Mouse (Mus musculus): ENCODE results near the gene Slc4a10. TPM values are rescaled to one million over a fixed set of nuclear protein-coding genes. Genes with fewer than 3 reads are reported as not detected.

Slc4a10 gene
- total and polyA plus RNA-seq, 2 experiments from 2014 or later = 16.4 to 55.5 TPM

DNA sequence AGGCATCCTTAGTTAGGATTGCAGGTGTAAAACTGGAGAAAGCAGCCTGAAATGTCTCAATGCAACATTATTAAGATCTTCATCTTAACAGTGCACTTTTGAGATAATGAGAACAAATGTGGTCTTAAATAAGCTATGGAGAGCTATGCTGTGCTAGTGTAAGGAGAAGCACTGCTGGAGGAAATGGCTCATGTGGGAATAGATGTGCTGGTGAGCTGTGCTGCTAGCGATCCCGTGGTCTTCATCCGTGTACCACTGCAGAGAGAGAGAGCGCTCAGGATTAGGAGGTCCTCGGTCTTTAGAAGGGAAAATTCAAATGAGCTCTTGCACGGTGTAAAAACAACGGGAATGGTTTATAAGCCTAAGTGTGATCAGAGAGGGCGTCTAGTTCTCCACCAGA is 286.2 kb downstream of the Slc4a10 start:
- no peak for TF ChIP-seq CTCF (IDR thresholded peaks at IDR 0.05; ENCODE audit: low read depth)
- Histone ChIP-seq H3K4me3 (ENCODE audit: low read depth, low read length) (no peak overlapping the region), H3K27ac (ENCODE audit: low read depth, low read length) (peak overlapping the region; percentile 69; the same call in 1 of the 2 replicates), H3K36me3 (ENCODE audit: insufficient read depth) (no peaks in the 10 kb centered on the region), H3K4me1 (ENCODE audit: insufficient read depth) (peaks cover 22% of the 10 kb centered on the region), H3K9ac (no peak overlapping the region), H3K27me3 (ENCODE audit: insufficient read depth, low read length) (no peaks in the 10 kb centered on the region), H3K4me2 (ENCODE audit: low read depth) (no peak overlapping the region), H3K9me3 (ENCODE audit: low read length) (no peaks in the 10 kb centered on the region)
- 53% methylated on average over 8 of the region's 8 CpGs for WGBS
- ATAC-seq (no peak), DNase-seq (no peak)

DNA sequence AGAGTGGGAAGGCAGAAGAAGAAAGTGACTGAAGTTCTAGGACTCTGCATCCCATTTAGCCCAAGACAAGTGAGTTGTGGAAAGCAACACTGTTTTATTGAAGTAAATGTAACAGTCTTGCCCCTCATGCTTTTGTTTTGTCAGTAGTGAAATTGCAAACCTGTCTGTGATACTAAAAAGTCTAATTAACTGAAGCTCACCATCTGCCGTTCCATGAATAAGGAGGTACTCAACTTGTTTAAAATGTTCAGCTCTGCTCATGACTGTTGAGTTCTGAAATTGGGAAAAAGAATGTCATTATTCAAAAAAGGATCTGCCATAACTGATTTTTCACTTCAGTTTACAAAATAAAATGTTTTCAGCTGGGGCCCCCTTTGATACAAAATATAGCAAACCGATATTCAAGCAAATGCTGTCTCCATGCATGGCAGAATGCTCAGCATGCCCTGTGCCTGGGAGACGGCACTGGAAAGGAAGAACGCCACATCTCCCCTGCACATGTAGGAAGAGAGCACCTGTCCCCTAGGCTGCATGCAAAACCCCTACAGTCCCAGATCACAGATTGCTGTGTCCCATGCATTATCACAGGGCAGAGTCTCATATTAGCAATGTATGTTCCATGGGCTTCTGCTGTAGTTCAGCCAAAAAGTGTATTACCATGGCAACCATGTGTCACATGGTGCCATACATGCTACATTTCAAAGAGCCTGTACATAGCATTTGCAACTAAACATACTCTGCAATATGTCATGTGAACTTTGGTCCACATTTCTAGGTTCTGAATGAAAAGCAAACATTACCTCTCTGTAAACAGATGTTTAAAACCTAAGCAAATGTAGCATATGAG is 288.4 kb downstream of the Slc4a10 start:
- H3K9ac ChIP-seq = no peak overlapping the region
- H3K27me3 ChIP-seq (ENCODE audit: insufficient read depth, low read length) = no peaks in the 10 kb centered on the region
- H3K36me3 ChIP-seq (ENCODE audit: insufficient read depth) = no peaks in the 10 kb centered on the region
- H3K9me3 ChIP-seq (ENCODE audit: low read length) = no peaks in the 10 kb centered on the region
- H3K4me3 ChIP-seq (ENCODE audit: low read depth, low read length) = no peak overlapping the region
- DNase-seq = peak; percentile 71
- H3K4me2 ChIP-seq (ENCODE audit: low read depth) = no peak overlapping the region
- no peak for TF ChIP-seq CTCF (IDR thresholded peaks at IDR 0.05; ENCODE audit: low read depth)
- peak overlapping the region; percentile 70 for H3K27ac ChIP-seq (ENCODE audit: low read depth, low read length)
- peaks cover 26% of the 10 kb centered on the region for H3K4me1 ChIP-seq (ENCODE audit: insufficient read depth)
- WGBS = 50% methylated on average over 4 of the region's 4 CpGs
- peak; percentile 54 for ATAC-seq

DNA sequence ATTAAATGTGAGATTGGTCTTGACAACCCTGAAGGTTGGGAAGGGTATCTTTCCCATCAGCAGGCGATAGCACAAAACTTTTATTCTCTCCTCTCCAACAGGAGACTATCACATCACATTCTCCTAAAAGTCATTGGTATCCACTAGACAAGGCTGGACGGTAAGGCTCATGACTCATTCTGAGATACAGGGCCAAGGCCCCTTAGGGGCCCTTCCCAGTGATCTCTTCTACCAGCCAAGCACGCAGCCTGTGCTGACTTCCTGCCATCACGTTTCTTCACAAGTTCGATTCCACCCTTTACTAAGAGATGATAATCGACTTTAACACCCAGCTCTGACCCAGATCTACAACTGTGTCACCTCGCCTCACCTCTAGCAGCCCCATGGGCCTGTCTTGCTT is 290.8 kb downstream of the Slc4a10 start:
- H3K4me1 ChIP-seq (ENCODE audit: insufficient read depth) = peaks cover 21% of the 10 kb centered on the region
- H3K36me3 ChIP-seq (ENCODE audit: insufficient read depth) = no peaks in the 10 kb centered on the region
- H3K9ac ChIP-seq = no peak overlapping the region
- H3K4me3 ChIP-seq (ENCODE audit: low read depth, low read length) = no peak overlapping the region
- H3K9me3 ChIP-seq (ENCODE audit: low read length) = no peaks in the 10 kb centered on the region
- ATAC-seq (no peak), DNase-seq (no peak)
- no peak overlapping the region for H3K4me2 ChIP-seq (ENCODE audit: low read depth)
- 84% methylated on average over 7 of the region's 7 CpGs for WGBS
- no peak for TF ChIP-seq CTCF (IDR thresholded peaks at IDR 0.05; ENCODE audit: low read depth)
- no peak overlapping the region for H3K27ac ChIP-seq (ENCODE audit: low read depth, low read length)
- H3K27me3 ChIP-seq (ENCODE audit: insufficient read depth, low read length) = no peaks in the 10 kb centered on the region

DNA sequence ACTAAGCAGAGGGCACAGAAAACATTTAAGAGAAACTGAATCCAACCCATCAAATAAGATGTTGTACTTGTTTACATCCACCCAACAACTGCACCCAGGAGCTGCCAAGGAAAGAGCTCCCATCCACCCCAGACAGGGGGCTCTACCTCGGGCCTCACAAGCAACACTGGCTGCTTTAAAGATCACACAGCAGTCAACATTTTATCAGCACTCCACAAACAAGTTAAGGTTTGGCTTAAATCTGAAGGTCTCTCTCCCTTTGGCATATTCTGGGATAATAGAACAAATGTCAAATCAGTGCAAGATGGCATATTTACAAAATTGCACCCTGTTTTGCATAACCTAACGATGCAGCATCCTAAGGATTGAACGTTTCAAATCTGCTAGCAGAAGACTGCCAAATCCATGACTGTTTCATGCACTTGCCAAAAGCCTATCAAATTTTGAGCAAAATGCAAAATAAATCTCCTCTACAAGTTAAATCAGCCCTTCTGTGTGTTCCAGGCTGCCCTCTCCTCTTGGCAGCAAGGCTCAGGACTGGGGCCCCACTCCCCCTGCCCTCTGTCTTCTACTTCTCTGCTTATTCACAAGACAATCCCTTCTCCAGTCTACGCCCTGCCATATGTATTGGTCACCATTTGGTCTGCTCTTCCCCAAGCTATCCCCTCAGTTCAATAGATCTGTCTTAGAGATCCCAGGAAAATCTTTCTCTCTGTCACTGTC is 293.1 kb downstream of the Slc4a10 start:
- H3K27ac ChIP-seq (ENCODE audit: low read depth, low read length) = peak overlapping the region; percentile 62
- no peaks in the 10 kb centered on the region for H3K9me3 ChIP-seq (ENCODE audit: low read length)
- H3K4me3 ChIP-seq (ENCODE audit: low read depth, low read length) = no peak overlapping the region
- no peak overlapping the region for H3K4me2 ChIP-seq (ENCODE audit: low read depth)
- WGBS = 30% methylated on average over 4 of the region's 4 CpGs
- no peaks in the 10 kb centered on the region for H3K36me3 ChIP-seq (ENCODE audit: insufficient read depth)
- H3K9ac ChIP-seq = no peak overlapping the region
- ATAC-seq = peak; percentile 68
- H3K27me3 ChIP-seq (ENCODE audit: insufficient read depth, low read length) = no peaks in the 10 kb centered on the region
- peaks cover 9% of the 10 kb centered on the region; the same call in 1 of the 2 replicates for H3K4me1 ChIP-seq (ENCODE audit: insufficient read depth)
- DNase-seq = peak; percentile 80
- TF ChIP-seq CTCF (IDR thresholded peaks at IDR 0.05; ENCODE audit: low read depth) = no peak

DNA sequence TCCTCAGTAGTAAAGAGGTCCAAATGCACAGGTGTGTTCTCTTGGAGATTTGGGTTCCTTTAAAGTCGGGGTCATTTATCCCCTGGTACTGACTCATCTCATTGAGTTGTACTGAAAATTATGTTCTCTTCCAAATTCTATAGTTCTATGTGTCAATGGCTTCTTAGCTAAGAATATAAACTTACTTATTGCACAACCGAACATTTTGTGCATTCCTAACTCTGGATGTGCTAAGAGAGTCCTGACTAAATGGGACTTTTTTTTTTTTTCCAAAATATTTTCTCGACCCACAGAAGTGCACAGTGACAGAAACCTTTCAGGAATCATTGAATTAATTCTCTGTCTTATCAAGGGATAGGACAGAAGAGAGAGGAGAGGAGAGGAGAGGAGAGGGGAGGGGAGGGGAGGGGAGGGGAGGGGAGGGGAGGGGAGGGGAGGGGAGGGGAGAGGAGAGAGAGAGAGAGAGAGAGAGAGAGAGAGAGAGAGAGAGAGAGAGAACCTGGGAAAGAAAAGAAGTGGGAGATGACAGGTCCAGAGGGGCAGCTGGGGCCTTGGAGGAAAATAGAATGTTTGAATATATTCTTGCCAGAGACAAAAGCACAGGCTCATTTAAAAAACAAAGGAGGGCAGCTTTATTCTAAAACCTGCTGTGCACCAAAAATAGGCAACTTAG is 294.9 kb downstream of the Slc4a10 start:
- H3K4me1 ChIP-seq (ENCODE audit: insufficient read depth) = peaks cover 4% of the 10 kb centered on the region; the same call in 1 of the 2 replicates
- peak overlapping the region; percentile 13; the same call in 1 of the 2 replicates for H3K4me3 ChIP-seq (ENCODE audit: low read depth, low read length)
- no peaks in the 10 kb centered on the region for H3K27me3 ChIP-seq (ENCODE audit: insufficient read depth, low read length)
- no peak overlapping the region for H3K9ac ChIP-seq
- H3K36me3 ChIP-seq (ENCODE audit: insufficient read depth) = no peaks in the 10 kb centered on the region
- no peak for TF ChIP-seq CTCF (IDR thresholded peaks at IDR 0.05; ENCODE audit: low read depth)
- no peak; the same call in 1 of the 2 replicates for ATAC-seq
- peak overlapping the region; percentile 33 for H3K4me2 ChIP-seq (ENCODE audit: low read depth)
- no peak for DNase-seq
- 57% methylated on average over 3 of the region's 3 CpGs for WGBS
- no peaks in the 10 kb centered on the region for H3K9me3 ChIP-seq (ENCODE audit: low read length)
- peak overlapping the region; percentile 80 for H3K27ac ChIP-seq (ENCODE audit: low read depth, low read length)

DNA sequence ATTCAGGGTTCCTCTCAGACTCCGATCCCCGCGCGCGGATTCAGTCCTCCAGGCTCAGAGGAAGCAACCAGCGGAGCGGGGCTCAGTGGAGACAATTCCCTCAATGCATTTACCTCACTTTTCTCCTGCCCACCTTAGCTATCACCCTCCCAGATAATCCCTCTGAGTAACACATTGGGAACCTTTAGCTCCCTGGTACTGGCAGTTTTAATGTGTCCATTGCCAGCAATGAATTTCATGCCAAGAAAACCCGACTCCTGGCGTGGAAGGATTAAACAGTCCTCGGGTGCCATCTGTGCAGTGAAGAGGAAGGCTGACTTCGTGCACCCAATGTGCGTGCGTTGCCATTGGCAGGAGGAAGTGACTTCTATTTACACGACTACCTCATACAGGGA is 295.5 kb downstream of the Slc4a10 start:
- peak overlapping the region; percentile 33 for H3K4me2 ChIP-seq (ENCODE audit: low read depth)
- peak overlapping the region; percentile 80 for H3K27ac ChIP-seq (ENCODE audit: low read depth, low read length)
- peak overlapping the region; percentile 13; the same call in 1 of the 2 replicates for H3K4me3 ChIP-seq (ENCODE audit: low read depth, low read length)
- DNase-seq (peak; percentile 77), ATAC-seq (peak; percentile 25)
- no peak for TF ChIP-seq CTCF (IDR thresholded peaks at IDR 0.05; ENCODE audit: low read depth)
- H3K36me3 ChIP-seq (ENCODE audit: insufficient read depth) = no peaks in the 10 kb centered on the region
- H3K9ac ChIP-seq = no peak overlapping the region
- H3K9me3 ChIP-seq (ENCODE audit: low read length) = no peaks in the 10 kb centered on the region
- H3K27me3 ChIP-seq (ENCODE audit: insufficient read depth, low read length) = no peaks in the 10 kb centered on the region
- peaks cover 4% of the 10 kb centered on the region; the same call in 1 of the 2 replicates for H3K4me1 ChIP-seq (ENCODE audit: insufficient read depth)
- WGBS = 7% methylated on average over 14 of the region's 14 CpGs

Measured in forebrain, postnatal 0 days (tissue).